Mouse (Mus musculus) ES-E14 (cell line): ENCODE results near the gene Usp47.

Experiments
- CHD2 ChIP-seq: IDR thresholded peaks from 2 replicates; pipeline ENCODE4 v1.6.1; 2014; ENCODE audit warnings: mild to moderate bottlenecking, low read depth, low read length, inconsistent platforms
- MAFK ChIP-seq: IDR thresholded peaks from 2 replicates; pipeline ENCODE4 v1.6.1; 2014; ENCODE audit warnings: mild to moderate bottlenecking, low read depth, low read length, inconsistent platforms; ENCODE audit not compliant: insufficient read depth
- ZC3H11A ChIP-seq: IDR thresholded peaks from 2 replicates; pipeline ENCODE4 v1.6.1; 2012; ENCODE audit warnings: low read depth, mild to moderate bottlenecking, inconsistent platforms, low read length, borderline replicate concordance

DNA sequence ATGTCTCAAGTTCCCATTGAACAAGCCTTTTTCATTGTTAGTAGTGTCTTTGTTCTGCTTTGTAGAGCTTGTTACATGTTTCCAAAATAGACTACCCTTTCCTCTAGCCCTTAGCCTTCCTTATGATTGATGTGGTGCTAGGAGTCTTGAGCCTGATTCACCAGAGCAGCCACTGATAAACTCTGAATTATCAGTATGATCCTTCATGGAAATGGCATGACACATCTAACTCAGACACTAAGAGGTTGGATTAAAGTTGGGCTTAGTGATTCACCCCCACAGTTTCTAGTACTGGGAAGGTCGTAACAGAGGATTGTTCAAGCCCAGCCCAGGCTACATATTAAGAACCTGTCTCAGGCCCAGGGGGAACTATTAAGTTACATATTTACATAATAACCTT is 59.3 kb downstream of the Usp47 start:
- TF ChIP-seq ZC3H11A (no peak), CHD2 (no peak), MAFK (no peak)
